Mouse (Mus musculus): ENCODE measurements around the gene Cramp1l. TPM values are rescaled to one million over a fixed set of nuclear protein-coding genes. Genes with fewer than 3 reads are reported as not detected.

The Cramp1l gene
- polyA plus RNA-seq (2015; fragmentation: Illumina TruSeq; extraction: RNeasy Lipid Tissue Mini Kit (QIAGEN cat#74804); ENCODE audit: insufficient read depth, low replicate concordance), result 25.7 TPM

GRCm38 (mm10) chr17:25015655-25016291, at the start of gene Cramp1l, which contains the start of gene Ift140:
Gene Cramp1l, minus strand, starts transcription at chr17:25015788.
Gene Ift140, plus strand, starts transcription at chr17:25016085.

GRCm38 (mm10) chr17:24960135-24960851, 55.3 kb downstream of the Cramp1l start, which contains the start of gene Jpt2:
Gene Jpt2, minus strand, starts transcription at chr17:24960689.

GRCm38 (mm10) chr17:24936259-24937237, 79.0 kb downstream of the Cramp1l start, which contains the start of gene Mapk8ip3:
Gene Mapk8ip3, minus strand, starts transcription at chr17:24936977.

Other genes starting within 250 kb of the Cramp1l start
- 0.51 TPM for gene Meiob, start 211.5 kb downstream of the Cramp1l start, polyA plus RNA-seq (2015; fragmentation: Illumina TruSeq; extraction: RNeasy Lipid Tissue Mini Kit (QIAGEN cat#74804); ENCODE audit: insufficient read depth, low replicate concordance)
- gene Hagh, start 175.6 kb downstream of the Cramp1l start, polyA plus RNA-seq (2015; fragmentation: Illumina TruSeq; extraction: RNeasy Lipid Tissue Mini Kit (QIAGEN cat#74804); ENCODE audit: insufficient read depth, low replicate concordance), result 62.0 TPM
- gene Fahd1, start 165.4 kb downstream of the Cramp1l start, polyA plus RNA-seq (2015; fragmentation: Illumina TruSeq; extraction: RNeasy Lipid Tissue Mini Kit (QIAGEN cat#74804); ENCODE audit: insufficient read depth, low replicate concordance), result 9.4 TPM
- gene Igfals, start 149.8 kb downstream of the Cramp1l start, polyA plus RNA-seq (2015; fragmentation: Illumina TruSeq; extraction: RNeasy Lipid Tissue Mini Kit (QIAGEN cat#74804); ENCODE audit: insufficient read depth, low replicate concordance), result 0.36 TPM
- 30.4 TPM for gene Nubp2, start 129.4 kb downstream of the Cramp1l start, polyA plus RNA-seq (2015; fragmentation: Illumina TruSeq; extraction: RNeasy Lipid Tissue Mini Kit (QIAGEN cat#74804); ENCODE audit: insufficient read depth, low replicate concordance)
- 12.0 TPM for gene Spsb3, start 129.1 kb downstream of the Cramp1l start, polyA plus RNA-seq (2015; fragmentation: Illumina TruSeq; extraction: RNeasy Lipid Tissue Mini Kit (QIAGEN cat#74804); ENCODE audit: insufficient read depth, low replicate concordance)
- 12.4 TPM for gene Eme2, start 120.7 kb downstream of the Cramp1l start, polyA plus RNA-seq (2015; fragmentation: Illumina TruSeq; extraction: RNeasy Lipid Tissue Mini Kit (QIAGEN cat#74804); ENCODE audit: insufficient read depth, low replicate concordance)
- gene Mrps34, start 120.7 kb downstream of the Cramp1l start, polyA plus RNA-seq (2015; fragmentation: Illumina TruSeq; extraction: RNeasy Lipid Tissue Mini Kit (QIAGEN cat#74804); ENCODE audit: insufficient read depth, low replicate concordance), result 18.6 TPM
- 14.5 TPM for gene Nme3, start 119.3 kb downstream of the Cramp1l start, polyA plus RNA-seq (2015; fragmentation: Illumina TruSeq; extraction: RNeasy Lipid Tissue Mini Kit (QIAGEN cat#74804); ENCODE audit: insufficient read depth, low replicate concordance)
- 68.1 TPM for gene Mapk8ip3, start 78.8 kb downstream of the Cramp1l start, polyA plus RNA-seq (2015; fragmentation: Illumina TruSeq; extraction: RNeasy Lipid Tissue Mini Kit (QIAGEN cat#74804); ENCODE audit: insufficient read depth, low replicate concordance)
- gene Jpt2, start 55.1 kb downstream of the Cramp1l start, polyA plus RNA-seq (2015; fragmentation: Illumina TruSeq; extraction: RNeasy Lipid Tissue Mini Kit (QIAGEN cat#74804); ENCODE audit: insufficient read depth, low replicate concordance), result 50.0 TPM
- gene Ift140, start 297 bp upstream of the Cramp1l start, polyA plus RNA-seq (2015; fragmentation: Illumina TruSeq; extraction: RNeasy Lipid Tissue Mini Kit (QIAGEN cat#74804); ENCODE audit: insufficient read depth, low replicate concordance), result 42.9 TPM
- gene Tmem204, start 67.8 kb upstream of the Cramp1l start, polyA plus RNA-seq (2015; fragmentation: Illumina TruSeq; extraction: RNeasy Lipid Tissue Mini Kit (QIAGEN cat#74804); ENCODE audit: insufficient read depth, low replicate concordance), result 19.4 TPM
- gene Telo2, start 100.2 kb upstream of the Cramp1l start, polyA plus RNA-seq (2015; fragmentation: Illumina TruSeq; extraction: RNeasy Lipid Tissue Mini Kit (QIAGEN cat#74804); ENCODE audit: insufficient read depth, low replicate concordance), result 20.8 TPM
- gene Ptx4, start 105.0 kb upstream of the Cramp1l start, polyA plus RNA-seq (2015; fragmentation: Illumina TruSeq; extraction: RNeasy Lipid Tissue Mini Kit (QIAGEN cat#74804); ENCODE audit: insufficient read depth, low replicate concordance), result not detected
- 21.3 TPM for gene Clcn7, start 117.6 kb upstream of the Cramp1l start, polyA plus RNA-seq (2015; fragmentation: Illumina TruSeq; extraction: RNeasy Lipid Tissue Mini Kit (QIAGEN cat#74804); ENCODE audit: insufficient read depth, low replicate concordance)
- gene Ccdc154, start 146.7 kb upstream of the Cramp1l start, polyA plus RNA-seq (2015; fragmentation: Illumina TruSeq; extraction: RNeasy Lipid Tissue Mini Kit (QIAGEN cat#74804); ENCODE audit: insufficient read depth, low replicate concordance), result not detected
- gene Gm38655, start 159.7 kb upstream of the Cramp1l start, polyA plus RNA-seq (2015; fragmentation: Illumina TruSeq; extraction: RNeasy Lipid Tissue Mini Kit (QIAGEN cat#74804); ENCODE audit: insufficient read depth, low replicate concordance), result not detected
- gene BC003965, start 168.8 kb upstream of the Cramp1l start, polyA plus RNA-seq (2015; fragmentation: Illumina TruSeq; extraction: RNeasy Lipid Tissue Mini Kit (QIAGEN cat#74804); ENCODE audit: insufficient read depth, low replicate concordance), result 15.8 TPM
- gene Unkl, start 172.6 kb upstream of the Cramp1l start, polyA plus RNA-seq (2015; fragmentation: Illumina TruSeq; extraction: RNeasy Lipid Tissue Mini Kit (QIAGEN cat#74804); ENCODE audit: insufficient read depth, low replicate concordance), result 23.8 TPM
- 26.3 TPM for gene Gnptg, start 224.3 kb upstream of the Cramp1l start, polyA plus RNA-seq (2015; fragmentation: Illumina TruSeq; extraction: RNeasy Lipid Tissue Mini Kit (QIAGEN cat#74804); ENCODE audit: insufficient read depth, low replicate concordance)
- 13.5 TPM for gene Tsr3, start 224.4 kb upstream of the Cramp1l start, polyA plus RNA-seq (2015; fragmentation: Illumina TruSeq; extraction: RNeasy Lipid Tissue Mini Kit (QIAGEN cat#74804); ENCODE audit: insufficient read depth, low replicate concordance)
- 4.9 TPM for gene Baiap3, start 240.6 kb upstream of the Cramp1l start, polyA plus RNA-seq (2015; fragmentation: Illumina TruSeq; extraction: RNeasy Lipid Tissue Mini Kit (QIAGEN cat#74804); ENCODE audit: insufficient read depth, low replicate concordance)